Mouse (Mus musculus): ENCODE measurements at regions not wholly inside any gene's neighbourhood (a gene's known extent, or its start where the extent isn't known, plus 50 kb on each side); places are given as distances from the start of the nearest gene placed in this dataset.

DNA sequence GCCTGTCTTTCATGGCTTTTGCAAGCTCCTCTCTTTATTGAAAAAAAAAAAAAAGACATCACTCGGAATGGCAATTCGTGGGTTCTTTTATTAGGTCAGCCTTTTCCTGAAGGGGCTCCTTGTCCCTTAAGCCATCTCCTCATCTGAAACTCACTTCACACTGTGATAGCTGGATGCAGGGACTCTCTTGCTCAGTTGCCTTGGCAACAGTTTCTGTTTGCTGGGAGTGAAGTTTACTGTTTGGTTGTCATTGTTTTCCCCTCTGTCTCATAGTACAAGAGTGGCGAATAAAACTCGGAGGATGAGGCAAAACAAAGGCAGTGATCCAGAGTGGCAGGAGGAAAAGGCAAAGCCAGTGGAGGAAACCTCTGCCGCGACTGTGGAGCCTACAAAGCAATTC, 194.6 kb downstream of the Brinp2 start:
- ATAC-seq (ENCODE audit: insufficient number of reproducible peaks, low FRiP score) = no peak
- WGBS = 76% methylated on average over 6 of the region's 6 CpGs
- Histone ChIP-seq H3K4me3 (no peak overlapping the region), H3K27ac (ENCODE audit: poor library complexity, severe bottlenecking) (no peak overlapping the region), H3K9me3 (replicated peaks) (peaks cover 6% of the 10 kb centered on the region; the same call in 1 of the 2 replicates), H3K4me2 (no peak overlapping the region), H3K36me3 (no peaks in the 10 kb centered on the region), H3K4me1 (replicated peaks) (no peaks in the 10 kb centered on the region), H3K9ac (no peak overlapping the region), H3K27me3 (replicated peaks) (no peaks in the 10 kb centered on the region)

DNA sequence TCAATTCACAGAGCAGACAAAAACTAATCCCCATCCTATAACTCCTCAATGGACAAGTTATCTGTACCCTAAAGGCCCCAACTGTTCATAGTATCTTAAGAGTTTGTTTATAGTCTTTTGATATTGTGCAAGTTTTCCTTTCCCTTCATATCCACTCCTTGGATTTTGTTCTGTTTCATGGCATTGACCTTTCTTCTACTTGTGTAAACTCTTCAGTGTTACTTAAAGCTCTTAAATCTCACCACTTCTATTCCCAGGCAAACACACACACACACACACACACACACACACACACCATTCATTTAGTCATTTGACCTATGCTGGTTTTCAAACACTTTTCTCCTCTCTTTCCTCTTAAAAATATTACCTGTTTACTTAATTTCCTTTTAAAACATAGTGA, 192.7 kb downstream of the Brinp2 start:
- H3K9ac ChIP-seq = no peak overlapping the region

DNA sequence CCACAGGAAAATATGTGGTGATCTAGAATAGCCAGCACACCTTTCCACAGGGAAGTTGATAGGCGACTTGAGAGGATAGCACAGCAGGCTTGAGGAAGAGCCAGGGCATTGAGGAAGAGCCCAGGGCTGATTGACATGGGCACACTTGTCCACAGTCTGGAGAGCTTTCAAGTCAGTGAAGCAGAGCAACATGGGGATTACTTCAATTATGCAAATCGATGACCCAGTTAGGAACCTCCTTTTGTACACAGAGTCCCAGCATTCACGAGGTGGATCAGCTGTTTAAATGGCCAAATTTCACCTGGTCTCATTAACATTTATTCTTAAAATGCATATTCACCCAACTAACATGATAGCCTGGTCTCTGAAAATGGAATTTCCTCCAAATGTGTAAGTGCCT, 186.1 kb downstream of the Brinp2 start:
- 63% methylated on average over 3 of the region's 3 CpGs for WGBS
- no peaks in the 10 kb centered on the region for H3K36me3 ChIP-seq

More for the DNA sequence above, 192.7 kb downstream of the Brinp2 start:
- Histone ChIP-seq H3K4me3 (no peak overlapping the region), H3K36me3 (no peaks in the 10 kb centered on the region), H3K4me1 (replicated peaks) (no peaks in the 10 kb centered on the region), H3K27ac (ENCODE audit: poor library complexity, severe bottlenecking) (no peak overlapping the region), H3K4me2 (no peak overlapping the region), H3K27me3 (replicated peaks) (no peaks in the 10 kb centered on the region), H3K9me3 (replicated peaks) (peaks cover 3% of the 10 kb centered on the region; the same call in 1 of the 2 replicates)
- no peak for ATAC-seq (ENCODE audit: insufficient number of reproducible peaks, low FRiP score)

DNA sequence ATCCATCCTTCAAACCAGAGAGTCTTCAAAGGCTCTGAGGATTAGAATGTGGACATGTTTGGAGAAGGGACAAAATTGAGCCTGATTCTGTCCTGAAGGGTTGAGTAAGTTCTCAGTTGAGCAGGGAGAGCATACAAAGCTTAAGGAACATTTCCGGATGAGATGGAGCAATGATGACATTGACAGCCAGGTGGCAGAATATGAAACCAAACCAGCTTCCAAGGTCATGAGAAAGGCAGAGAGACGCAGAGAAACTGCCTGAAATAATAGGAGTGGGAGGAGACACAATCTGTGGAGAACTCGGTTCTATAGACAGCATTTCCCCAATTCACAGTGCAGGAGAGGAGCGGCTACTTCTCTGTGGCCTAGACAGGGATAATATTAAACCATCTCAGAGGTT, 176.0 kb downstream of the Brinp2 start:
- no peaks in the 10 kb centered on the region for H3K27me3 ChIP-seq (replicated peaks)
- no peaks in the 10 kb centered on the region for H3K9me3 ChIP-seq (replicated peaks)
- H3K4me2 ChIP-seq = no peak overlapping the region
- WGBS = 57% methylated on average over 4 of the region's 4 CpGs
- no peak overlapping the region for H3K27ac ChIP-seq (ENCODE audit: poor library complexity, severe bottlenecking)
- H3K36me3 ChIP-seq = no peaks in the 10 kb centered on the region
- no peak overlapping the region for H3K9ac ChIP-seq
- H3K4me3 ChIP-seq = no peak overlapping the region
- ATAC-seq (ENCODE audit: insufficient number of reproducible peaks, low FRiP score) = no peak
- H3K4me1 ChIP-seq (replicated peaks) = no peaks in the 10 kb centered on the region

More for the DNA sequence above, 186.1 kb downstream of the Brinp2 start:
- Histone ChIP-seq H3K4me2 (no peak overlapping the region), H3K27ac (ENCODE audit: poor library complexity, severe bottlenecking) (no peak overlapping the region), H3K4me3 (no peak overlapping the region), H3K27me3 (replicated peaks) (no peaks in the 10 kb centered on the region), H3K4me1 (replicated peaks) (no peaks in the 10 kb centered on the region), H3K9ac (no peak overlapping the region), H3K9me3 (replicated peaks) (peaks cover 3% of the 10 kb centered on the region; the same call in 1 of the 2 replicates)
- ATAC-seq (ENCODE audit: insufficient number of reproducible peaks, low FRiP score) = no peak

DNA sequence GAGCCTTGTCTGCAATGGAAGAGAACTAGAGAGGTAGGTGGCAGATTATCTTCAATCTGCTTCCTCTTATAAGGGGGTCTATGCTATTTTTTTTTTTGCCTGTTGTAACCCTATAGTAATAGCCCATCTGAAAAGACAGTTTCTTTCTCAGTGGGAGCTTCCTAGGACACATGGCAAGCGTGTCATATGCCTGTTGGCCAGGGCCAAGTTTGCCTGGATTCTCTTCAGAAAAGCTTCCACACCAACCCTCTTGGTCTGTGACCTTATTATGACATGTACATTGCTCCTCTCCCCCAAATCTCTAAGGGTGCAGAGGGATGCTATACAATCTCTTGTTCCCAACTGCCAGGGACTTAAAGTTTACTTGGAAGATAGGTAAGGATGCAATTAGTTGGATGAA, 174.8 kb downstream of the Brinp2 start:
- H3K27me3 ChIP-seq (replicated peaks) = no peaks in the 10 kb centered on the region
- H3K4me3 ChIP-seq = no peak overlapping the region
- H3K4me2 ChIP-seq = no peak overlapping the region
- no peaks in the 10 kb centered on the region for H3K36me3 ChIP-seq
- H3K9me3 ChIP-seq (replicated peaks) = no peaks in the 10 kb centered on the region
- no peak for ATAC-seq (ENCODE audit: insufficient number of reproducible peaks, low FRiP score)
- no peaks in the 10 kb centered on the region for H3K4me1 ChIP-seq (replicated peaks)
- 69% methylated on average over 1 of the region's 1 CpGs for WGBS
- H3K9ac ChIP-seq = no peak overlapping the region
- H3K27ac ChIP-seq (ENCODE audit: poor library complexity, severe bottlenecking) = no peak overlapping the region

DNA sequence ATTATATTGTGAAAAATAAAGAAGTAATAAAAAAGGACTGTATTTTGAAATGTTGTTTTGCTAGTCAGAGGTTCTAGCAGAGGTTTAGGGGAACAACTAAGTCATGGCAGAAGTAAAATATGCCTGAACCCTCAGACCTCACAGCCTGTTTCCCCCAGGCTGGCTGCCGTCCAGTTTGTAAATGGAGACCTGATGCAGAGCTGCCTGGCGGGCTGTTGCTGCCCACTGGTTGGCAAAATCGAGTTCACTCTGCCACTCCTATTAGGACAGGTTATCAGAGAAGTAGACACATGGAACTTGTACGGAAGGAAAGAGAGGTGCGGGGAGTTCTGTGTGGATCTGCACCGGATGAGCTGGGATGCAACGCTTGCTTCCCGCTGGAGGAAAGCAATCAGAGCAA, 168.5 kb downstream of the Brinp2 start:
- H3K27ac ChIP-seq (ENCODE audit: poor library complexity, severe bottlenecking) = no peak overlapping the region
- no peaks in the 10 kb centered on the region for H3K9me3 ChIP-seq (replicated peaks)
- H3K4me2 ChIP-seq = no peak overlapping the region
- 61% methylated on average over 8 of the region's 8 CpGs for WGBS
- no peak for ATAC-seq (ENCODE audit: insufficient number of reproducible peaks, low FRiP score)
- no peaks in the 10 kb centered on the region for H3K27me3 ChIP-seq (replicated peaks)
- no peak overlapping the region for H3K9ac ChIP-seq
- H3K4me3 ChIP-seq = no peak overlapping the region
- H3K36me3 ChIP-seq = no peaks in the 10 kb centered on the region
- no peaks in the 10 kb centered on the region for H3K4me1 ChIP-seq (replicated peaks)

DNA sequence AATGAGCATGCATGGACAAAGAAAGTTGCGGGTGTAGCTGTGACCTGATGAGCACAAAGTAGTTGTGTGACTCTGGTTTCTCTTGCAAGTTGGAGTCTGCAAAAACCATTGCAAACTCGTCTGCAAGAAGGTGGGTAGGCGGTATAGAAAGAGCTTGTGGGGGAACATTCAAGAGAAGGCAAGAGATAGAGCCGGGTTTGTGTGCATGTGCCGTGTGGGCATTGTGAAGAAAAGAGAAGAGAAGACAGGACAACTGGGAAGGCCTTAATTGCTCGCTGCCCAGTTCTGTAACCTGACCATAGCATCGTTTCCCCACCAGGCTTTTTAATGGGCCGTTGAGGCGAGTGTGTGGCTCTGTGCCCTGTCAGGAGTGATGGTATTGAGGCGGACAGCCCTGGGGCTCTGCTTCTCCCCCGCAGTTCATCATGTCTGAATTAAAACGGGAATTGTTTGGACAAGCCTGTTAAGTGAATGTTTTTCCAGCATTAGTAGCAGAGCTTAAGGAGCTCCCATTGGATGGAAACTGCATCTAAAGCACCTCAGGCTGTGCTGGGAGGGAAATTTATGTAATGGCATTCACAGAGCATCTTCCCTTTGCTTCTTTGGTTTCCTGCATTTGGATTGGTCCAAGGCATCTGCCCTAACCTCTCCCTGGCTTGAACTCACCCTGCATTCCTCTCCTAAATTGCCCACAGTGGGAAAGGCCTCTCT, 163.1 kb downstream of the Brinp2 start:
- no peak overlapping the region for H3K4me3 ChIP-seq
- no peaks in the 10 kb centered on the region for H3K36me3 ChIP-seq
- no peak overlapping the region for H3K9ac ChIP-seq
- H3K27ac ChIP-seq (ENCODE audit: poor library complexity, severe bottlenecking) = no peak overlapping the region
- H3K27me3 ChIP-seq (replicated peaks) = no peaks in the 10 kb centered on the region
- no peak overlapping the region for H3K4me2 ChIP-seq
- no peaks in the 10 kb centered on the region for H3K9me3 ChIP-seq (replicated peaks)
- ATAC-seq (ENCODE audit: insufficient number of reproducible peaks, low FRiP score) = no peak
- H3K4me1 ChIP-seq (replicated peaks) = no peaks in the 10 kb centered on the region
- 64% methylated on average over 12 of the region's 12 CpGs for WGBS

DNA sequence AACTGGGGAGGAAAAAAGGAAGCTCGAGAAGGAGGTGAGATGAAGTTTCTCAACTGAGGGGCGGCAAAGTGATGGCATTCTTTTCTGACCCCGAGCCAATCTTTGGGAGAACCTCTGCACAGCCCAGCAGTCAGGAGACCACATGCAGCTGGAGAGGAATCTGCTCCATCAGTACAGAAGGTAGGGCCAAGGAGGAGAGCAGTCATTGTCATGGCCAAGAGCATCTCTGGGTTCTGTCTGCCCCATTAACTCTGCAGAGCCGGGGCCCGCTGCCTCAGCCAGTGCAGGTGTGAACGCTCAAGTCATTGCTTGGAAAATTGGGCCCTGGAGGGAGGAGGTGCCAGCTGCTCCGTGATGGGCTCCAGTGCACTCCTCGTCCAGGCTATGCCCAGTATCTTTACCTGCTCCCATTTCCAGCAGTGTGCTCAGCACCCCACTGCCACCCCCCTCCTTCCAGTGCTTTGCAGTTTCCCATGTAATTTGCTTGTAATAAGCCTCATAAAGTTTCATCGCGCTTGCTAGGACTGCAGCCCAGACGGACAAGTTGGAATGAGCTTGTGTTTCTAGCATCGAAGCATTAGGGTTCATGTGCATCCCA, 162.1 kb downstream of the Brinp2 start:
- 73% methylated on average over 12 of the region's 12 CpGs for WGBS
- H3K4me2 ChIP-seq = no peak overlapping the region

More for the DNA sequence above, 162.1 kb downstream of the Brinp2 start:
- no peaks in the 10 kb centered on the region for H3K4me1 ChIP-seq (replicated peaks)
- H3K36me3 ChIP-seq = no peaks in the 10 kb centered on the region
- H3K27me3 ChIP-seq (replicated peaks) = no peaks in the 10 kb centered on the region
- no peak for ATAC-seq (ENCODE audit: insufficient number of reproducible peaks, low FRiP score)
- no peak overlapping the region for H3K4me3 ChIP-seq
- no peaks in the 10 kb centered on the region for H3K9me3 ChIP-seq (replicated peaks)
- H3K27ac ChIP-seq (ENCODE audit: poor library complexity, severe bottlenecking) = no peak overlapping the region
- no peak overlapping the region for H3K9ac ChIP-seq
